Mouse (Mus musculus) left cerebral cortex, adult 2 months (tissue): ENCODE measurements around the gene Cwc22. TPM values are rescaled to one million over a fixed set of nuclear protein-coding genes. Genes with fewer than 3 reads are reported as not detected.

Experiments
- DNase-seq, 2 experiments: peaks; one replicate each; pipeline ENCODE4 v3.0.0; 2021 to 2022; ENCODE audit warnings: low spot score in 2 of 2, mixed read lengths in 1 of 2; ENCODE audit errors: extremely low spot score in 1 of 2
- H3K27ac ChIP-seq: fragments of 200-600 bp; 2 replicates; pipeline ENCODE4 v1.8.1; 2022
- H3K4me3 ChIP-seq: fragments of 200-600 bp; 2 replicates; pipeline ENCODE4 v1.8.1; 2022
- CTCF ChIP-seq: fragments of 200-600 bp; IDR thresholded peaks from 2 replicates; pipeline ENCODE4 v1.8.1; 2022; ENCODE audit warnings: antibody characterized with exemption, mild to moderate bottlenecking, moderate library complexity
- intact Hi-C: fragments of 180-260 bp; cut with DNase I; formaldehyde crosslinking; loops from one replicate; pipeline ENCODE4 v1.15.1; 2025
- total RNA-seq, 2 experiments: library from RNA; stranded (reverse); gene quantifications; 2 replicates each; pipeline ENCODE4 v1.2.3; 2021

Cwc22 gene
- total RNA-seq, 2 experiments from 2014 or later, result 27.4 to 29.1 TPM

DNA sequence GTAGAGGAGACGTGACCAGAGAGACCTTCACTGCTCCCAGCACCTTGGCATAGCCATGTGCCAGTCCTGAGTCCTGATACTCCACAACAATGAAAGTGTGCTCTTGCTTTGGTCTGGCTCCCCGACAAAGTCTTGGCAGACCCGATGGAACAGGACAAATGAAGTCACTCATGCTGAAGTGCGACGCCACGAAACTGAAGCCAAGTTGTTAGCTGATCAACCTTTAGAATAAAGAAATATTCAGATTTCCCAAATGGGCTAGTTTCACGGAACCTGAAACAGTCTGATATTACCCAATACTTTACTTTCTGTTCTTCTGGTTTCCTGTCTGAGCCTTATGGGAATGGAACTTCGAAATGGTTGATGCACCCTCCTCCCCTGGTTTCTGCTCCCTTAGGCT lies 32.9 kb upstream of the Cwc22 start:
- intact Hi-C loops, result no loop called here
- no peak for DNase-seq

GRCm38 (mm10) chr2:77978256-77978655 lies 32.1 kb upstream of the Cwc22 start:
- no peak for TF ChIP-seq CTCF

More for the DNA sequence above, 32.9 kb upstream of the Cwc22 start:
- TF ChIP-seq CTCF, result no peak
- H3K4me3 ChIP-seq, result no peak overlapping the region
- H3K27ac ChIP-seq, result no peak overlapping the region

GRCm38 (mm10) chr2:77976321-77976920 lies 30.2 kb upstream of the Cwc22 start:
- DNase-seq, result no peak
- no peak overlapping the region for H3K27ac ChIP-seq
- no peak for TF ChIP-seq CTCF
- intact Hi-C loops, result no loop called here
- H3K4me3 ChIP-seq, result no peak overlapping the region

More at GRCm38 (mm10) chr2:77978256-77978655, 32.1 kb upstream of the Cwc22 start:
- no peak overlapping the region for H3K27ac ChIP-seq
- intact Hi-C loops, result no loop called here
- no peak overlapping the region for H3K4me3 ChIP-seq
- no peak for DNase-seq

DNA sequence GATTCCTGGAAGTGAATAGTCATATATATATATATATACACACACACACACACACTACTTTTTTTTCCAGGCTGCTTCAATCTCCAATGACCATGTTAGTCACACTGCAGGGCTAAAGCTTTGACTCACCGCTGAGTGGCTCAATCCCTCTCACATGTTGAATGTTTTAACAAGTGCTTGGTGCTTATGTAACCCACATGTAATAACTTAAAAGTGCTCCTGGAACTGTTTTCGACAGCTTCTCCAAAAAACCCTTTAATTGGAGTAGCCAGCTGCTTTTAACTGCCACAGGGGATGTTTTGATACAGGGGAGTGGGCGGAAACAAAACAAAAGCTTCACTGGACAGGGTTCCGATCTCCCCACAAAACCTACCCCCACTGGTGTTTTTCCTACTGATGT lies 29.4 kb upstream of the Cwc22 start:
- DNase-seq, result peak; percentile 14 to 32
- Histone ChIP-seq H3K27ac (peak overlapping the region; percentile 38), H3K4me3 (no peak overlapping the region)
- intact Hi-C loops, result loop anchor here (1.0 kb wide), 1 partner anchor 30 kb away; no protein-coding TSS in a partner anchor
- TF ChIP-seq CTCF, result no peak

DNA sequence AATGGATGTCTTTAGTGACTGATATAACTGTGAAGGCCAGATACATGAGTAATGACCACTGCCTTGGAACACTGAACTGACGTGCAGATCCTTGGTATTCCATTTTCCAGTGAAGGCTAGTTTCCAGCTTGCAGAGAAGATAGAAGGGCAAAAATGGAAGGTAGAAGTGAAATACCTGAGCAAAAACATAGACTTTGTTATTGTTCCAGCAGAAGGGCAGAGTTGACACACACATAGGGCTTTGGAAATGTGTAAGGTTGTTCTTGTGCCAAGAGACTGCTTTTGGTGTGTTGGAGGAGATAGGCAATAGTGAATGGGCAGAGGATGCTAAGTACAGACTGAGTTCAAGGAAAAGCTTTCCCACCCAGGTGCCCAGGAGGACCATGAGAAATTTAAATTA lies 28.8 kb upstream of the Cwc22 start:
- H3K27ac ChIP-seq, result peak overlapping the region; percentile 72
- no peak overlapping the region for H3K4me3 ChIP-seq
- intact Hi-C loops, result loop anchor here (1.0 kb wide), 1 partner anchor 30 kb away; no protein-coding TSS in a partner anchor
- TF ChIP-seq CTCF, result no peak
- DNase-seq, result no peak

GRCm38 (mm10) chr2:77974366-77974765 lies 28.2 kb upstream of the Cwc22 start:
- H3K27ac ChIP-seq, result no peak overlapping the region; the same call in 1 of the 2 replicates
- intact Hi-C loops, result no loop called here
- no peak overlapping the region for H3K4me3 ChIP-seq
- TF ChIP-seq CTCF, result no peak
- no peak for DNase-seq

GRCm38 (mm10) chr2:77973296-77973695 lies 27.1 kb upstream of the Cwc22 start:
- no peak overlapping the region for H3K4me3 ChIP-seq
- no peak overlapping the region for H3K27ac ChIP-seq
- DNase-seq, result no peak
- intact Hi-C loops, result no loop called here
- no peak for TF ChIP-seq CTCF

DNA sequence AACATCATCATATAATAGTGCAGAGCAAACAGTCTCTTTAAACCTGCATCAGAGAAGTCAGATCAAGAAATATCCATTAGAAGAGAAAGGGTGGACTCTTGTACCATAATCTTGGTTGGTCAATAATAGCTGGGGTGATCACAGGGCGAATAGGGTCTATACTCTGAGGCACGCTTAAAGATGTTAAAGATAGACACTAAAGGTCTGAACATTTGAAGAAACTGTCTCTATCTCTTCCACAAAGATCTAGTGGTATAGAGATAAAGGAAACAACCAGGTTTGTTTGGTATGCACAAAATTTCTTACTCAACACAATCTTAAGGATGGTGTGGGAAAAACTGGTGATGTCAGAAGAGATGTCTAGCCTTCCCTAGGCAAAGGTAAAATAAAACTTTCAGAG lies 26.4 kb upstream of the Cwc22 start:
- no peak for DNase-seq
- TF ChIP-seq CTCF, result no peak
- intact Hi-C loops, result no loop called here
- Histone ChIP-seq H3K27ac (no peak overlapping the region), H3K4me3 (no peak overlapping the region)

- Histone ChIP-seq H3K4me3 (no peak overlapping the region), H3K27ac (no peak overlapping the region)
- TF ChIP-seq CTCF, result no peak
- intact Hi-C loops, result no loop called here
- DNase-seq, result no peak
Measured at GRCm38 (mm10) chr2:77971871-77972270, 25.7 kb upstream of the Cwc22 start.

- H3K4me3 ChIP-seq, result no peak overlapping the region
- TF ChIP-seq CTCF, result no peak
- intact Hi-C loops, result no loop called here
- no peak overlapping the region for H3K27ac ChIP-seq
- no peak for DNase-seq
Measured at GRCm38 (mm10) chr2:77971361-77971760, 25.2 kb upstream of the Cwc22 start.

DNA sequence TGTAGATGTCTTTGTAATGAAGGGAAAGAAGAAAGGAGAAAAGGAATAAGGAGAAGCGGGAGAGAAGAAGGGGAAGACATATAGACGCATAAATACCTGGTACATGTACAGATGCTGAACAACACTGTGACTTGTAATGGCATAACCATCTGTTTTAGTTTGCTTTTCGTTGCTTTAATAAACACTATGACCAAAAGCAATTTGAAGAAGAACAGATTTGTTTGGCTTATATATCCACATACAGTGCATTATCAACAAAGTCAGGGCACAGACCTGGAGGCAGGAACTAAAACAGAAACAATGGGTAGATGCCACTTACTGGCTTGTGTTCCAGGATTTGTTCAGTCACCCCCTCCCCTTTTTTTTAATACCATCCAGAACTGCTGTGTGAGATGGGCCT lies 24.4 kb upstream of the Cwc22 start:
- intact Hi-C loops, result no loop called here
- no peak for DNase-seq
- no peak overlapping the region for H3K4me3 ChIP-seq
- no peak for TF ChIP-seq CTCF
- H3K27ac ChIP-seq, result no peak overlapping the region

GRCm38 (mm10) chr2:77969956-77970355 lies 23.8 kb upstream of the Cwc22 start:
- DNase-seq, result no peak
- intact Hi-C loops, result no loop called here
- H3K27ac ChIP-seq, result no peak overlapping the region
- no peak overlapping the region for H3K4me3 ChIP-seq
- TF ChIP-seq CTCF, result no peak
